Comparison of ENCODE assay signal across 22 mouse cellular contexts in genomic region chr1:187763451-187763755, GRCm38 (mm10).
DNase-seq lines count a peak whose midpoint lies in the region; ATAC-seq and TF ChIP-seq lines count a peak whose summit lies in the region.
"Had no signal": no experiment of that assay in that cellular context is flagged by ENCODE, and none has a peak within 500 bp of the region (broad histone marks: within the 10 kb centered on the region; RNA-seq: fewer than 3 reads in every experiment).

No protein-coding gene starts in this region.

- peak; percentile 66 for DNase-seq in kidney, adult 2 months
- DNase-seq in kidney, adult 11 months = no peak
- no peak for DNase-seq in kidney, postnatal 4 days
- DNase-seq in liver, postnatal 0 days = no peak
- DNase-seq in liver = no peak
- no peak for DNase-seq in adrenal gland, postnatal 4 days (ENCODE audit: low spot score in 2 of 2)
- DNase-seq: B cell, adult 2 months; cerebellum, adult 18-20 months; cerebellum, adult 9-10 months; cerebellum, postnatal 14 days; gastrocnemius, postnatal 10 days; gastrocnemius, postnatal 36 days had no signal

- TF ChIP-seq CTCF in kidney, adult 2 months (conservative IDR thresholded peaks at IDR 0.05; ENCODE audit: insufficient read depth, insufficient read length, low read depth, low read length) = no peak
- no peak for TF ChIP-seq CTCF in liver, postnatal 0 days (IDR thresholded peaks at IDR 0.05; ENCODE audit: low read depth)

- no peak overlapping the region for H3K9ac ChIP-seq in kidney, embryonic 16.5 days (replicated peaks; ENCODE audit: low read length)
- H3K9ac ChIP-seq in liver, postnatal 0 days (replicated peaks) = no peak overlapping the region
- H3K9ac ChIP-seq: forebrain, embryonic 13.5 days; hindbrain, embryonic 13.5 days had no signal

- peaks cover 36% of the 10 kb centered on the region for H3K4me1 ChIP-seq in kidney, adult 2 months (ENCODE audit: control insufficient read depth, insufficient read depth, low read length)
- H3K4me1 ChIP-seq in kidney, embryonic 16.5 days (ENCODE audit: insufficient read depth, low read length) = peaks cover 24% of the 10 kb centered on the region; the same call in 1 of the 2 replicates
- peaks cover 3% of the 10 kb centered on the region; the same call in 1 of the 2 replicates for H3K4me1 ChIP-seq in liver, postnatal 0 days (ENCODE audit: insufficient read depth)
- H3K4me1 ChIP-seq: forebrain, embryonic 10.5 days; forebrain, embryonic 13.5 days had no signal

- 30% methylated on average over 4 of the region's 4 CpGs for WGBS in kidney, adult 2 months
- WGBS in kidney, embryonic 16.5 days = 65% methylated on average over 4 of the region's 4 CpGs
- WGBS in liver, postnatal 0 days (ENCODE audit: insufficient replicate concordance) = 53% methylated on average over 4 of the region's 4 CpGs

- H3K4me3 ChIP-seq in kidney, adult 2 months (ENCODE audit: insufficient read depth, low read depth, low read length) = no peak overlapping the region
- H3K4me3 ChIP-seq in kidney, embryonic 16.5 days (ENCODE audit: low read length) = no peak overlapping the region
- no peak overlapping the region for H3K4me3 ChIP-seq in liver, postnatal 0 days (ENCODE audit: low read depth, low read length)
- H3K4me3 ChIP-seq: forebrain, embryonic 10.5 days; forebrain, embryonic 13.5 days; hindbrain, embryonic 10.5 days; hindbrain, embryonic 13.5 days had no signal

- peak overlapping the region; percentile 97; the same call in 1 of the 2 replicates for H3K27ac ChIP-seq in kidney, adult 2 months (ENCODE audit: insufficient read depth, low read depth, low read length)
- peak overlapping the region; percentile 71; the same call in 1 of the 2 replicates for H3K27ac ChIP-seq in kidney, embryonic 16.5 days (ENCODE audit: low read length)
- H3K27ac ChIP-seq in liver, postnatal 0 days (ENCODE audit: low read depth) = peak overlapping the region; percentile 58
- H3K27ac ChIP-seq: forebrain, embryonic 10.5 days; forebrain, embryonic 13.5 days; hindbrain, embryonic 10.5 days; hindbrain, embryonic 13.5 days had no signal

- ATAC-seq in kidney, embryonic 16.5 days (ENCODE audit: low FRiP score, low TSS enrichment) = peak; percentile 28; the same call in 1 of the 2 replicates
- peak; percentile 10; the same call in 1 of the 2 replicates for ATAC-seq in liver, postnatal 0 days
- ATAC-seq: forebrain, embryonic 13.5 days; forebrain, embryonic 16.5 days; hindbrain, embryonic 16.5 days had no signal

- H3K9me3 ChIP-seq in kidney, embryonic 16.5 days (ENCODE audit: low read length) = no peaks in the 10 kb centered on the region
- H3K9me3 ChIP-seq in liver, postnatal 0 days (ENCODE audit: low read length) = no peaks in the 10 kb centered on the region
- H3K9me3 ChIP-seq: forebrain, embryonic 10.5 days; forebrain, embryonic 13.5 days; hindbrain, embryonic 10.5 days; hindbrain, embryonic 13.5 days had no signal

- no peaks in the 10 kb centered on the region; the same call in 1 of the 2 replicates for H3K36me3 ChIP-seq in kidney, adult 2 months (ENCODE audit: control insufficient read depth, insufficient read depth, low read length)
- H3K36me3 ChIP-seq in kidney, embryonic 16.5 days (ENCODE audit: insufficient read depth, low read length) = no peaks in the 10 kb centered on the region
- no peaks in the 10 kb centered on the region for H3K36me3 ChIP-seq in liver, postnatal 0 days (replicated peaks; ENCODE audit: insufficient read depth, low read length)
- H3K36me3 ChIP-seq: forebrain, embryonic 10.5 days; G1E; hindbrain, embryonic 10.5 days; hindbrain, embryonic 13.5 days had no signal

- no peak for TF ChIP-seq EP300 in liver, postnatal 0 days (IDR thresholded peaks at IDR 0.05; ENCODE audit: low read depth)

- 0 out of 2 replicates have a peak overlapping the region, but pooled peaks have one; percentile 27 for H3K4me2 ChIP-seq in kidney, embryonic 16.5 days (replicated peaks; ENCODE audit: low read depth, low read length)
- H3K4me2 ChIP-seq in liver, postnatal 0 days (ENCODE audit: low read depth, low read length) = no peak overlapping the region
- H3K4me2 ChIP-seq: forebrain, embryonic 13.5 days; heart, embryonic 11.5 days; hindbrain, embryonic 13.5 days had no signal

- H3K27me3 ChIP-seq in kidney, adult 2 months (replicated peaks; ENCODE audit: control insufficient read depth, insufficient read depth, low read length) = no peaks in the 10 kb centered on the region
- no peaks in the 10 kb centered on the region for H3K27me3 ChIP-seq in kidney, embryonic 16.5 days (ENCODE audit: insufficient read depth, low read length)
- no peaks in the 10 kb centered on the region for H3K27me3 ChIP-seq in liver, postnatal 0 days (ENCODE audit: insufficient read depth, low read length)
- H3K27me3 ChIP-seq: CH12.LX; forebrain, embryonic 13.5 days; hindbrain, embryonic 13.5 days had no signal

- TF ChIP-seq POLR2A in kidney, adult 2 months (IDR thresholded peaks at IDR 0.05; ENCODE audit: low read depth, low read length) = no peak
